Mouse (Mus musculus) limb, embryonic 13.5 days (tissue): ENCODE data around the gene Tdg. TPM values are rescaled to one million over a fixed set of nuclear protein-coding genes. Genes with fewer than 3 reads are reported as not detected.

Experiments
- ATAC-seq: fragments of 200-750 bp; cut with Nextera tagmentation; 2 replicates; pipeline ENCODE4 v1.8.0; 2017; ENCODE audit warnings: low read depth, moderate number of reproducible peaks, moderate TSS enrichment; ENCODE audit not compliant: low FRiP score
- H3K27ac ChIP-seq: fragments of 300-500 bp; sonication (generic); 2 replicates; pipeline ENCODE4 v1.5.1; 2015; ENCODE audit warnings: inconsistent platforms, mild to moderate bottlenecking, moderate library complexity
- H3K27me3 ChIP-seq: fragments of 300-500 bp; sonication (generic); 2 replicates; pipeline ENCODE4 v1.6.1; 2015; ENCODE audit warnings: mild to moderate bottlenecking, inconsistent platforms
- H3K36me3 ChIP-seq: fragments of 300-500 bp; sonication (generic); 2 replicates; pipeline ENCODE4 v1.6.1; 2015; ENCODE audit warnings: inconsistent platforms, mild to moderate bottlenecking, moderate library complexity
- H3K4me1 ChIP-seq: fragments of 300-500 bp; sonication (generic); 2 replicates; pipeline ENCODE4 v1.6.1; 2015; ENCODE audit warnings: inconsistent platforms
- H3K4me2 ChIP-seq: fragments of 300-500 bp; sonication (generic); replicated peaks from 2 replicates; pipeline ENCODE4 v1.6.1; 2015; ENCODE audit warnings: inconsistent platforms, mild to moderate bottlenecking, moderate library complexity
- H3K4me3 ChIP-seq: fragments of 300-500 bp; sonication (generic); 2 replicates; pipeline ENCODE4 v1.5.1; 2015; ENCODE audit warnings: moderate library complexity, mild to moderate bottlenecking, inconsistent platforms
- H3K9ac ChIP-seq: fragments of 300-500 bp; sonication (generic); 2 replicates; pipeline ENCODE4 v1.6.1; 2015; ENCODE audit warnings: mild to moderate bottlenecking, inconsistent platforms
- H3K9me3 ChIP-seq: fragments of 300-500 bp; sonication (generic); 2 replicates; pipeline ENCODE4 v1.6.1; 2016; ENCODE audit warnings: inconsistent platforms
- WGBS: fragments of 180-500 bp; shearing (Covaris S2); methylation state at CpG from one replicate; pipeline ENCODE4 v1.1.7; 2015; 5-methylcytosine and 5-hydroxymethylcytosine counted together
- polyA plus RNA-seq: library from polyadenylated mRNA; unstranded; fragments of >200 nt; fragmentation: Nextera tagmentation; extraction: Ambion mirVana; gene quantifications from 2 replicates; pipeline ENCODE4 v1.2.1, GENCODE M21; 2015

Gene Tdg
- polyA plus RNA-seq, 1 experiment from 2014 or later, result 156 TPM

DNA sequence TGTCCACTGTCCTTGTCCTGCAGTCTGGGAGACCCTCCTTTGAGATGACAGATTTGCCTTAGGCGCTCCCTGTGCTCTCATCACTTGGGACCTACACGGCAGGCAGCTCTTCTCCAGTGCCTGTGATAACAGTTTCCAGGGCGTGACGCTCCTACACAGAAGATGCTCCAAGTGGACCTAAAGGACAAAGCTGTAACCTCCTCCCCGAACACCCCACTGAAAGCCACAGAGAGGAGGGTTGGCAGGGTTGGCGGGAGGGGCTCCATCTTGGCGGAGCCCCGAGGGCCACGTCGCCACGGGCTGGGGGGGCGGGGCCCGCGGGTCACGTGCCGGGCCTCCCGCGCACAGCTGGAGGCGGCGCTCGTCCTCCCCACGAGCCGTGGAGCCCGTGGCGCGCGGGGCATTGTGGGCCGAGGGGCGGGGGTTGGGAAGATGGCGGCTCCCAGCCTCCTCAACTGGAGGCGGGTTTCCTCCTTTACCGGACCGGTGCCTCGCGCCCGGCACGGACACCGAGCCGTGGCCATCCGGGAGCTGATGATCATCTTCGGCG lies 69.2 kb downstream of the Tdg start:
- Histone ChIP-seq H3K27ac (peak overlapping the region; percentile 67; the same call in 1 of the 2 replicates), H3K9ac (peak overlapping the region; percentile 87), H3K4me1 (peaks cover 16% of the 10 kb centered on the region), H3K4me3 (peak overlapping the region; percentile 95), H3K4me2 (peak overlapping the region; percentile 85), H3K27me3 (no peaks in the 10 kb centered on the region), H3K9me3 (no peaks in the 10 kb centered on the region), H3K36me3 (peaks cover 13% of the 10 kb centered on the region)
- under 1% methylated on average over 40 of the region's 42 CpGs for WGBS
- ATAC-seq, result peak; percentile 94

DNA sequence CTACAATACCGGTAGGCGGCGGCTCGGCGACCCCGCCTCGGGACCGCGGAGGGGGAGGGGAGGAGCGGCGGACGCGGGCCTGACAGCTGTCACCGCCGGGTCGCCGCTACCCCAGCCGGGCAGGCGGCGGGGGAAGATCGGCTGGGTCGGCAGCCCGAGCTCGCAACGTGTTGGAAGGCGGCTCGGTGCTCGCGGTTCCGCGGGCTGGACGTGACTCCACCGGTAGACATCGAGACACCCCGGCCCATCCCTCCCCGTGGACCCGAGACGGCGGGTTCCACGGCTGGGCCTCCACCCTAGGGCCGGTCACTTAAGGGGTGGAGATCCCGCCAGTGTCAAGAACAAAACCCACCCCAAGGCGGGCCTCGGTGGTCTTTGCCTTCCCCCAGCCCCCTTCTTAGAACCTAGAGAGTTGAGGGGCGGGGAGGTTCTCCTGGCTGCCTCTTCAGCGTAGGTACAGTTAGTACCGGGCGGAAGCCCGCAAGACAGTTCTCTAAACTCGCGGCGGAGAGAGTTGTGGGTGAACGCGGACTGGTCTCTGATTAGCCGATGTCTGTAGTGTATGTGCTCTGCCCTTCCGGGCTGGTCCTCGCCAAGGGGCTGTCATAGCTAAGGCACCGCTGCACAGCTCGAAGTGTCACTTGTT lies 69.8 kb downstream of the Tdg start:
- peak; percentile 76 for ATAC-seq
- Histone ChIP-seq H3K9ac (peak overlapping the region; percentile 87), H3K4me3 (peak overlapping the region; percentile 95), H3K4me1 (peaks cover 16% of the 10 kb centered on the region), H3K27ac (peak overlapping the region; percentile 67; the same call in 1 of the 2 replicates), H3K9me3 (no peaks in the 10 kb centered on the region), H3K27me3 (no peaks in the 10 kb centered on the region), H3K4me2 (peak overlapping the region; percentile 85), H3K36me3 (peaks cover 17% of the 10 kb centered on the region)
- WGBS, result under 1% methylated on average over 59 of the region's 59 CpGs

Other genes starting within 250 kb of the Tdg start
- not detected in 2 replicates for gene Gm1553, start 137.2 kb upstream of the Tdg start, polyA plus RNA-seq
- 33.5 and 40.3 TPM in 2 replicates for gene 1190007I07Rik, start 6.6 kb upstream of the Tdg start, polyA plus RNA-seq
- 14.0 and 15.0 TPM in 2 replicates for gene Glt8d2, start 60.8 kb downstream of the Tdg start, polyA plus RNA-seq
- gene Hcfc2, start 66.3 kb downstream of the Tdg start, polyA plus RNA-seq, result 51.4 and 51.9 TPM in 2 replicates
- 53.4 and 60.5 TPM in 2 replicates for gene Nfyb, start 134.3 kb downstream of the Tdg start, polyA plus RNA-seq
- 105 and 116 TPM in 2 replicates for gene Txnrd1, start 204.1 kb downstream of the Tdg start, polyA plus RNA-seq
- gene Eid3, start 236.8 kb downstream of the Tdg start, polyA plus RNA-seq, result 0.49 and 0.51 TPM in 2 replicates